Mouse (Mus musculus): Measurements from ENCODE around the gene Shtn1. TPM values are rescaled to one million over a fixed set of nuclear protein-coding genes. Genes with fewer than 3 reads are reported as not detected.

The Shtn1 gene
- polyA plus RNA-seq, 1 experiment from 2014 or later, result 73.1 TPM

DNA sequence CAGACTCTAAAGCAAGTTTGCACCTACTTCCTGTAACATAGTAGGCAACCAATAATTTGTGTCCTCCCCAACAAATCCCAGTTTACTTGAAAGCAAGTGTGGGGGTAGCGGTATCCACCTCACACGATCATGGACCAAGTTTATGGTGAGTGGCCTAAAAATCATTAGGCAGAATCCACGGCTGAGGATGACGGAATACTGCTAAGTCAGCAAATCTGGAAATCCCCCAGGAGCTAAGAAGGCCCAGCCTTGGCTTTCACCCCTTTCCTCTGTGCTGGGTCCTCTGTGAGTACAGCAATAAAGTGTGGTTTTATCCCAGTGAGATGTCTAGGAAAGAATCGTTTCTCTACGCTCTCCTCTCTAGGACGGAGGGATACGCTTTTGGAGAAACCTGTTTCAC, 121.1 kb downstream of the Shtn1 start:
- no peak overlapping the region for H3K4me3 ChIP-seq
- no peak for ATAC-seq (replicated peaks)
- 91% methylated on average over 8 of the region's 8 CpGs for WGBS

DNA sequence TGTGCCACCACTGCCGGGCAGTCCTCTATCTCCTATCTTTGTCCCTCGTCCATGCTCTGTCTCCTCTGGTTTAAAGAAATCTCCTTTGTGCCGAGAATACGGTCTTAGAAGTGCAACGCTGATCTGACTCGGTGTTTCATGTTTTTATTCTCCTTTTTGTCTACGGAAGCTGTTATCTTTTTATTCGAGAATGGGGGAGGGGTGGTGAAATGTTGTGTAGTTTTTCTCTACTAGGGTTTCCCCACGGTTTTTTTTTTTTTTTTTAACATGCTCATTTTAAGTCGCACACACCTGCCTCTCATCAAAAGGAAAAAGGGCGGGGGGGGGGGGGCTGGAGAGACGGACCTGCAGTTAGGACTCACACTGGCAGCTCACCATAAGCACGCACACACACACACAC, 123.7 kb downstream of the Shtn1 start:
- no peak overlapping the region for H3K27ac ChIP-seq (replicated peaks)
- peaks cover 7% of the 10 kb centered on the region; the same call in 1 of the 2 replicates for H3K4me1 ChIP-seq
- ATAC-seq (replicated peaks), result no peak
- H3K4me3 ChIP-seq, result no peak overlapping the region
- WGBS, result 74% methylated on average over 12 of the region's 13 CpGs
- no peaks in the 10 kb centered on the region for H3K36me3 ChIP-seq
- no peak overlapping the region for H3K9ac ChIP-seq (replicated peaks)
- no peaks in the 10 kb centered on the region for H3K9me3 ChIP-seq
- H3K27me3 ChIP-seq, result peaks cover 13% of the 10 kb centered on the region
- H3K4me2 ChIP-seq (replicated peaks), result no peak overlapping the region

More for the DNA sequence above, 121.1 kb downstream of the Shtn1 start:
- Histone ChIP-seq H3K27ac (replicated peaks) (no peak overlapping the region), H3K9ac (replicated peaks) (no peak overlapping the region), H3K27me3 (peaks cover 10% of the 10 kb centered on the region), H3K4me1 (peaks cover 7% of the 10 kb centered on the region; the same call in 1 of the 2 replicates), H3K36me3 (no peaks in the 10 kb centered on the region), H3K4me2 (replicated peaks) (no peak overlapping the region), H3K9me3 (no peaks in the 10 kb centered on the region)

DNA sequence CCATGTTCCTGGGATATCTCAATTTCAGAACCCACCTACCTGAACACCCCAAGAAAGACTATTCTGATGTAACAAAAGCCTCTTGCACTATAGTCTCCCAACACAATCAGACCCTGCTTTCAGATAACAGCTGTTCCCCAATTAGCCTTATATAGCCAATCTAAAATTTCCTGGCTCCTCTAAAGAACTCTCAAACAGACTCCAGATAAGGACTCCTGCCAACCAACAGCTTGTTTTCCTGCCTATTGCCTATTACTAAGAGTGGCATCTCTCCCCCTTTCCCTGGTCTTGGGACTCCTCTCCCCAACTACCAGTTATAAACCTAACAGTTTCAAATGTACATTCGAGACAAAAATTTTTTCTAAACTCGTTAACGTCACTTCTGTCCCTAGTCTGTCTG, 124.4 kb downstream of the Shtn1 start:
- 62% methylated on average over 3 of the region's 3 CpGs for WGBS
- ATAC-seq (replicated peaks), result no peak
- H3K27me3 ChIP-seq, result peaks cover 20% of the 10 kb centered on the region

DNA sequence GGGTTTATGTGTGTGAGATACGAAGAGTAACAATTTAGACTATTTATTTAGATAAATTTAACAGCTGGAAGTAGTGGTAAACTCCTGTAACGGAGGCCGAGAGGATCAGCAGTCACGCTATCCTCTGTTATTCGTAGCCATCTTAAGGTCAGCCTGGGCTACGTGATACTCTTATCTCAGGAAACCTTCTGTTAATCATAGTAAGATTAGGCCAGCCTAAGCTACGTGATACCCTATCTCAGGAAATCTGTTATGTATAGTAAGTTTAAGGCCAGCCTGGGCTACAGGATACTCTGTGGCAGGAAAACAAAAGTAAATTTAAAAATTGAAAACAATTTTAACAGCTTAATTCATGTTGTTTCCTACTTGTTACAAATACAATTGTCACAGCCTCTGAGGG, 129.9 kb downstream of the Shtn1 start:
- ATAC-seq (replicated peaks), result no peak
- Histone ChIP-seq H3K9ac (replicated peaks) (no peak overlapping the region), H3K9me3 (no peaks in the 10 kb centered on the region), H3K36me3 (no peaks in the 10 kb centered on the region), H3K27me3 (peaks cover 20% of the 10 kb centered on the region; the same call in 1 of the 2 replicates), H3K4me3 (no peak overlapping the region), H3K4me2 (replicated peaks) (no peak overlapping the region), H3K27ac (replicated peaks) (no peak overlapping the region), H3K4me1 (peaks cover 13% of the 10 kb centered on the region)
- 87% methylated on average over 7 of the region's 7 CpGs for WGBS

More for the DNA sequence above, 124.4 kb downstream of the Shtn1 start:
- no peak overlapping the region for H3K4me3 ChIP-seq
- H3K9ac ChIP-seq (replicated peaks), result no peak overlapping the region
- H3K9me3 ChIP-seq, result no peaks in the 10 kb centered on the region
- peaks cover 7% of the 10 kb centered on the region; the same call in 1 of the 2 replicates for H3K4me1 ChIP-seq
- no peak overlapping the region for H3K4me2 ChIP-seq (replicated peaks)
- H3K36me3 ChIP-seq, result no peaks in the 10 kb centered on the region
- 0 out of 2 replicates have a peak overlapping the region, but pooled peaks have one; percentile 35 for H3K27ac ChIP-seq (replicated peaks)

DNA sequence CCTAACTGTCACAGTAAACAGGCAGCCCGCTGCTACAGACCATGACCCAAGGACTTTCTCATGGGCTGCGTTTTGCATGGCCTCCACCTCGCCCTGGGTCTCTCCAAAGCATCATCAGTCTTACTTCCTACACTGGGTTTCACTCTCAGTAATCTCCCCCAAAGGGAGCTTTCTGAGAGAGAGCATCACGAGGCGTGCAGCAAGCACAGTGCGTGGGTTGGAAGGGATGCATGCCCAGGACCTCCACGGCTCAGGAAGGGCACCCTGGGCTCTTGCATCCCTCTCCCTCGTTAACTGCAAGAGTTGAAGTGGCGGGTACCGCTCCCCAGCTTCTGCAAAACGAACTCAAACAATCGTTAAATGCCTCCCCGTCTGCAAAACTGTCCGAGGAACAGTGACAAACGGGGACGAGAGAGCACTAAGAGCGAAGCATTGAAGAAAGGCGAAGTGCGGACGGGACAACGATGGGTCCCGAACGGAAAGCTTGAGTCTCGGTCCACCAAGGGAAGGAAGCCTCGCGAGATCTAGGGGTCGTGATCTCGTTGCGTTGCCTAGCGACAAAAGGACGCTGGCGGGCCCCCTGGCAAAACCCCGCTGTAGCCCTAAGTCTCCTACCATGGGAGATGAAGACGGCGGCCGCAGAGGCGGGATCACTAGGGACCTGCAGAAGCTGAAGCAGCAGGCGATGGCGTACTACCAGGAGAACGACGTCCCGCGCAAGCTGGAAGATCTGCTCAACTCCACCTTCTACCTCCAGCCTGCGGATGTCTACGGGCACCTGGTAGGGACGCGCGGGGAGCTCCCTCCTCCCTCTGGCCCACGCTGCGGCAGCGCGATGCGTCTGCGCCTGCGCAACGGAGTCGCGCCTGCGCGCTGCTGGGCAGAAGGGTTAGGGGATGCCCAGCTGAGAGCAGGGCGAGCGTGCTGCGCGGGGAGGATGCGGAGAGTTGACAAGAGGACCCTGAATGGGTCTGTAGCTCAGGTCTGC, 132.8 kb downstream of the Shtn1 start, which contains the start of the genes Eno4 and Hspa12a:
Gene Eno4 (plus strand): TSS at position 585 of the 988 bp plus-strand sequence.
Gene Hspa12a (minus strand): TSS at position 814 of the 988 bp plus-strand sequence.
- H3K27ac ChIP-seq (replicated peaks), result peak within 1 kb of the TSS; percentile 82
- H3K9me3 ChIP-seq, result no peaks in the 10 kb centered on the region
- H3K27me3 ChIP-seq, result peaks cover 20% of the 10 kb centered on the region; the same call in 1 of the 2 replicates
- H3K9ac ChIP-seq (replicated peaks), result peak within 1 kb of the TSS; percentile 83
- H3K36me3 ChIP-seq, result no peaks in the 10 kb centered on the region
- H3K4me3 ChIP-seq, result peak within 1 kb of the TSS; percentile 92
- peak; percentile 96 for ATAC-seq (replicated peaks)
- H3K4me2 ChIP-seq (replicated peaks), result peak within 1 kb of the TSS; percentile 97
- WGBS, result under 1% methylated on average over 65 of the region's 65 CpGs
- H3K4me1 ChIP-seq, result peaks cover 13% of the 10 kb centered on the region

DNA sequence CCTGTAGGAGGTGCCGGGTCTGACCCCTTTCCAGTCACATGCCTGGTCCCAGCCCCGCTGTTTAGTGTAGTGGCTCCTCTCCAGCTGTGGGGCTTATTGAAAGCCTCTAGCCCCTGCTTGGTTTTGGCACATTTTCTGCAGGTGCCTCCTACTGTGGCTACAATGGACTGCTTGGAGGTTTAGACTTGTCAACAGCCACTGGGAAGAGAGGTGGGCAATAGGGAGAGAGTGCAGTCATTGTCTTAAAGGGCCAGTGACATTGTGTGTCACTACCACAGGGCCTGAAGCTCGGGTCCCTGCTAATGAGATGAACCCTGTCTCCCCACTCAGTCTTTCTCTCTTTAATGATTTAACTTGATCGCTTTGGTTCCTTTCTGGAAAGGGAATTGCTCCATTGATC, 142.8 kb downstream of the Shtn1 start:
- no peak overlapping the region for H3K4me3 ChIP-seq
- no peaks in the 10 kb centered on the region for H3K36me3 ChIP-seq
- no peak overlapping the region for H3K9ac ChIP-seq (replicated peaks)
- ATAC-seq (replicated peaks), result 0 out of 2 replicates have a peak, but pooled peaks have one; percentile 13
- peaks cover 36% of the 10 kb centered on the region for H3K4me1 ChIP-seq
- no peak overlapping the region for H3K27ac ChIP-seq (replicated peaks)
- no peak overlapping the region for H3K4me2 ChIP-seq (replicated peaks)
- H3K9me3 ChIP-seq, result no peaks in the 10 kb centered on the region
- peaks cover 42% of the 10 kb centered on the region for H3K27me3 ChIP-seq
- 3% methylated on average over 4 of the region's 4 CpGs for WGBS

DNA sequence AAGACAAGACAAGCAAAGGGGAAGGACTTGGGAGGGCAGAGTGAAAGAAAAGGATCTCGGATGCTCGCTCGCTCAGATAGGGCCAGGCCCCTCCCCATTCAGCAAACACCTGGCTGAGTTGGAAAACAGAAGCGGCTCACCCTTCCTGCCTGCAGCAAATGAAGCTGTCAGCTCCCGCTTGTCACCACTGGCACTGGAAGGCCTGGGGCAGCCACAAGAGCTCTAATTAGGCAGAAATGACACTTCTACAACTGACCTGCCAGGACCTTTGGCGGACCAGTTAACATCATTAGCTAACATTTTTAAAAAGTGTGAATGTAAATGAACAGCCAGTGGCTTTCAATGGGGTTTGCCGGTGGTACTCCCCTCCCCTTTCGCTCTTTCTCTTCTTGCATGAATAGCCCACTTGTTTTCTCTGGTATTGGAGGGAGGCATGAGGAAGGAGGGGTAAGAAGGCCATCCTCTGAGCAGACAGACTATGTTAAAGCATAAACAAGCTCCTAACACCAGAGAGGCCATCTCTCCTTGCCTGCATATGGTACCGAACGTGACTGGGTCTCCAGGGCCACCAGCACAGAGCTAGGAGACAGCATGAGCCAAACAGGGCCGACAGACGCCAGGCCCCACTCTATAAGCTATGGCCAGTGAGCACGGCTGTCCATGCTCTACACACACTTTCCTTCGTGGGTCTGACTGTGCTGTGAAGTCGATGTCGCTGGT, 144.7 kb downstream of the Shtn1 start:
- Histone ChIP-seq H3K27ac (replicated peaks) (0 out of 2 replicates have a peak overlapping the region, but pooled peaks have one; percentile 43), H3K4me2 (replicated peaks) (no peak overlapping the region), H3K9ac (replicated peaks) (0 out of 2 replicates have a peak overlapping the region, but pooled peaks have one; percentile 8), H3K36me3 (no peaks in the 10 kb centered on the region), H3K9me3 (no peaks in the 10 kb centered on the region), H3K4me3 (no peak overlapping the region), H3K27me3 (peaks cover 48% of the 10 kb centered on the region), H3K4me1 (peaks cover 31% of the 10 kb centered on the region)
- ATAC-seq (replicated peaks), result peak; percentile 75
- 5% methylated on average over 16 of the region's 16 CpGs for WGBS

Other genes starting within 250 kb of the Shtn1 start
- gene Eno4, start 132.7 kb downstream of the Shtn1 start, polyA plus RNA-seq (2015; fragmentation: Nextera tagmentation; extraction: Ambion mirVana), result 1.8 and 2.4 TPM in 2 replicates
- 44.6 and 54.4 TPM in 2 replicates for gene Hspa12a, start 132.4 kb downstream of the Shtn1 start, polyA plus RNA-seq (2015; fragmentation: Nextera tagmentation; extraction: Ambion mirVana)
- gene Vax1, start 94.0 kb upstream of the Shtn1 start, polyA plus RNA-seq (2015; fragmentation: Nextera tagmentation; extraction: Ambion mirVana), result 5.0 and 5.5 TPM in 2 replicates
- gene Kcnk18, start 143.1 kb upstream of the Shtn1 start, polyA plus RNA-seq (2015; fragmentation: Nextera tagmentation; extraction: Ambion mirVana), result not detected in 2 replicates
- gene Slc18a2, start 184.8 kb upstream of the Shtn1 start, polyA plus RNA-seq (2015; fragmentation: Nextera tagmentation; extraction: Ambion mirVana), result 24.1 and 25.0 TPM in 2 replicates
- 7.7 and 10.5 TPM in 2 replicates for gene Rps12-ps3, start 246.2 kb upstream of the Shtn1 start, polyA plus RNA-seq (2015; fragmentation: Nextera tagmentation; extraction: Ambion mirVana)

Data from forebrain, embryonic 15.5 days (tissue).